Mouse (Mus musculus) liver, postnatal 0 days (tissue): ENCODE measurements at regions not wholly inside any gene's neighbourhood (a gene's known extent, or its start where the extent isn't known, plus 50 kb on each side); places are given as distances from the start of the nearest gene placed in this dataset.

ENCODE experiments used
- CTCF ChIP-seq: sonication (generic); IDR thresholded peaks from 2 replicates; pipeline ENCODE4 v1.5.1; 2016; ENCODE audit warnings: antibody characterized with exemption, low read depth
- EP300 ChIP-seq: IDR thresholded peaks from 2 replicates; pipeline ENCODE4 v1.6.1; 2016; ENCODE audit warnings: antibody characterized with exemption, low read depth, mild to moderate bottlenecking

- TF ChIP-seq CTCF (no peak), EP300 (no peak)
Observed at GRCm38 (mm10) chr14:106044274-106044673, 61.7 kb upstream of the Trim52 start.
